Mouse (Mus musculus) stomach, embryonic 15.5 days (tissue): ENCODE results near the gene Ctrb1. TPM values are rescaled to one million over a fixed set of nuclear protein-coding genes. Genes with fewer than 3 reads are reported as not detected.

Source experiments
- ATAC-seq: fragments of 200-750 bp; cut with Nextera tagmentation; 2 replicates; pipeline ENCODE4 v1.8.0; 2017; ENCODE audit warnings: low read depth, moderate number of reproducible peaks, moderate TSS enrichment; ENCODE audit not compliant: insufficient read depth, low FRiP score
- H3K27ac ChIP-seq: fragments of 300-500 bp; sonication (generic); 2 replicates; pipeline ENCODE4 v1.5.1; 2015; ENCODE audit warnings: mild to moderate bottlenecking, inconsistent platforms
- H3K27me3 ChIP-seq: fragments of 300-500 bp; sonication (generic); replicated peaks from 2 replicates; pipeline ENCODE4 v1.6.1; 2015; ENCODE audit warnings: inconsistent platforms
- H3K36me3 ChIP-seq: fragments of 300-500 bp; sonication (generic); 2 replicates; pipeline ENCODE4 v1.6.1; 2015; ENCODE audit warnings: inconsistent platforms
- H3K4me1 ChIP-seq: fragments of 300-500 bp; sonication (generic); 2 replicates; pipeline ENCODE4 v1.6.1; 2015; ENCODE audit warnings: inconsistent platforms
- H3K4me2 ChIP-seq: fragments of 300-500 bp; sonication (generic); 2 replicates; pipeline ENCODE4 v1.6.1; 2015; ENCODE audit warnings: mild to moderate bottlenecking, inconsistent platforms
- H3K4me3 ChIP-seq: fragments of 300-500 bp; sonication (generic); replicated peaks from 2 replicates; pipeline ENCODE4 v1.5.1; 2015; ENCODE audit warnings: inconsistent platforms
- H3K9ac ChIP-seq: fragments of 300-500 bp; sonication (generic); 2 replicates; pipeline ENCODE4 v1.6.1; 2015; ENCODE audit warnings: inconsistent platforms
- H3K9me3 ChIP-seq: fragments of 300-500 bp; sonication (generic); 2 replicates; pipeline ENCODE4 v1.6.1; 2016; ENCODE audit warnings: inconsistent platforms
- WGBS: fragments of 180-500 bp; shearing (Covaris S2); methylation state at CpG from one replicate; pipeline ENCODE4 v1.1.7; 2015; 5-methylcytosine and 5-hydroxymethylcytosine counted together
- polyA plus RNA-seq: library from polyadenylated mRNA; unstranded; fragments of >200 nt; fragmentation: Nextera tagmentation; extraction: Ambion mirVana; gene quantifications from 2 replicates; pipeline ENCODE4 v1.2.1, GENCODE M21; 2015

Gene Ctrb1
- 3,283 and 4,119 TPM in 2 replicates for polyA plus RNA-seq

- Histone ChIP-seq H3K27ac (no peak within 1 kb of the TSS), H3K4me1 (no peaks in the 10 kb centered on the region), H3K27me3 (no peaks in the 10 kb centered on the region), H3K9me3 (no peaks in the 10 kb centered on the region), H3K36me3 (no peaks in the 10 kb centered on the region), H3K9ac (no peak within 1 kb of the TSS), H3K4me2 (no peak within 1 kb of the TSS), H3K4me3 (no peak within 1 kb of the TSS)
- WGBS = 90% methylated on average over 2 of the region's 2 CpGs
- ATAC-seq = peak; percentile 28; the same call in 1 of the 2 replicates
Measured at GRCm38 (mm10) chr8:111690960-111691445, at the start of gene Ctrb1. TSS of gene Ctrb1 (minus strand) at chr8:111691010.

GRCm38 (mm10) chr8:111740301-111740711, 49.5 kb upstream of the Ctrb1 start:
- Histone ChIP-seq H3K4me1 (peaks cover 73% of the 10 kb centered on the region), H3K4me2 (0 out of 2 replicates have a peak overlapping the region, but pooled peaks have one; percentile 5), H3K27ac (peak overlapping the region; percentile 37; the same call in 1 of the 2 replicates), H3K9me3 (no peaks in the 10 kb centered on the region), H3K4me3 (no peak overlapping the region), H3K27me3 (no peaks in the 10 kb centered on the region), H3K36me3 (no peaks in the 10 kb centered on the region), H3K9ac (no peak overlapping the region)
- WGBS = 64% methylated on average over 7 of the region's 7 CpGs
- no peak for ATAC-seq

- ATAC-seq = no peak
- no peaks in the 10 kb centered on the region for H3K36me3 ChIP-seq
- no peaks in the 10 kb centered on the region for H3K27me3 ChIP-seq
- H3K9ac ChIP-seq = 0 out of 2 replicates have a peak overlapping the region, but pooled peaks have one; percentile 7
- H3K9me3 ChIP-seq = no peaks in the 10 kb centered on the region
- WGBS = 46% methylated on average over 7 of the region's 7 CpGs
- H3K4me1 ChIP-seq = peaks cover 75% of the 10 kb centered on the region
- 0 out of 2 replicates have a peak overlapping the region, but pooled peaks have one; percentile 5 for H3K4me2 ChIP-seq
- H3K4me3 ChIP-seq = no peak overlapping the region
- H3K27ac ChIP-seq = no peak overlapping the region
Measured at GRCm38 (mm10) chr8:111739604-111740003, 48.8 kb upstream of the Ctrb1 start.

GRCm38 (mm10) chr8:111738867-111739266, 48.1 kb upstream of the Ctrb1 start:
- no peaks in the 10 kb centered on the region for H3K9me3 ChIP-seq
- H3K9ac ChIP-seq = no peak overlapping the region
- 65% methylated on average over 6 of the region's 6 CpGs for WGBS
- H3K4me1 ChIP-seq = peaks cover 75% of the 10 kb centered on the region
- no peak overlapping the region for H3K27ac ChIP-seq
- ATAC-seq = no peak
- no peaks in the 10 kb centered on the region for H3K36me3 ChIP-seq
- no peaks in the 10 kb centered on the region for H3K27me3 ChIP-seq
- no peak overlapping the region for H3K4me3 ChIP-seq
- H3K4me2 ChIP-seq = no peak overlapping the region

- Histone ChIP-seq H3K9me3 (no peaks in the 10 kb centered on the region), H3K27me3 (no peaks in the 10 kb centered on the region), H3K4me2 (no peak overlapping the region), H3K4me1 (peaks cover 80% of the 10 kb centered on the region), H3K9ac (no peak overlapping the region), H3K27ac (peak overlapping the region; percentile 55), H3K36me3 (no peaks in the 10 kb centered on the region), H3K4me3 (no peak overlapping the region)
- WGBS = 37% methylated on average over 7 of the region's 7 CpGs
- ATAC-seq = no peak
Measured at GRCm38 (mm10) chr8:111736321-111736720, 45.5 kb upstream of the Ctrb1 start.

- no peaks in the 10 kb centered on the region for H3K27me3 ChIP-seq
- H3K4me2 ChIP-seq = no peak overlapping the region
- 73% methylated on average over 4 of the region's 4 CpGs for WGBS
- H3K4me3 ChIP-seq = no peak overlapping the region
- no peaks in the 10 kb centered on the region for H3K9me3 ChIP-seq
- peak overlapping the region; percentile 55 for H3K27ac ChIP-seq
- H3K4me1 ChIP-seq = peaks cover 80% of the 10 kb centered on the region
- no peaks in the 10 kb centered on the region for H3K36me3 ChIP-seq
- ATAC-seq = no peak
- H3K9ac ChIP-seq = no peak overlapping the region
Measured at GRCm38 (mm10) chr8:111735791-111736190, 45.0 kb upstream of the Ctrb1 start.

- Histone ChIP-seq H3K4me2 (0 out of 2 replicates have a peak overlapping the region, but pooled peaks have one; percentile 1), H3K9ac (no peak overlapping the region), H3K4me3 (no peak overlapping the region), H3K27me3 (no peaks in the 10 kb centered on the region), H3K4me1 (peaks cover 80% of the 10 kb centered on the region), H3K27ac (peak overlapping the region; percentile 55), H3K36me3 (no peaks in the 10 kb centered on the region), H3K9me3 (no peaks in the 10 kb centered on the region)
- no peak for ATAC-seq
- 53% methylated on average over 8 of the region's 8 CpGs for WGBS
Measured at GRCm38 (mm10) chr8:111735335-111735761, 44.5 kb upstream of the Ctrb1 start.

- Histone ChIP-seq H3K27ac (peak overlapping the region; percentile 92), H3K4me1 (peaks cover 80% of the 10 kb centered on the region), H3K27me3 (no peaks in the 10 kb centered on the region), H3K36me3 (no peaks in the 10 kb centered on the region), H3K4me2 (no peak overlapping the region), H3K9ac (no peak overlapping the region), H3K4me3 (no peak overlapping the region), H3K9me3 (no peaks in the 10 kb centered on the region)
- WGBS = 50% methylated on average over 6 of the region's 6 CpGs
- no peak for ATAC-seq
Measured at GRCm38 (mm10) chr8:111734244-111734960, 43.6 kb upstream of the Ctrb1 start.

GRCm38 (mm10) chr8:111733581-111734243, 42.9 kb upstream of the Ctrb1 start:
- no peak for ATAC-seq
- H3K9me3 ChIP-seq = no peaks in the 10 kb centered on the region
- H3K27ac ChIP-seq = peak overlapping the region; percentile 92
- WGBS = 20% methylated on average over 5 of the region's 5 CpGs
- H3K27me3 ChIP-seq = no peaks in the 10 kb centered on the region
- H3K4me3 ChIP-seq = no peak overlapping the region
- no peaks in the 10 kb centered on the region for H3K36me3 ChIP-seq
- no peak overlapping the region for H3K9ac ChIP-seq
- peaks cover 79% of the 10 kb centered on the region for H3K4me1 ChIP-seq
- no peak overlapping the region for H3K4me2 ChIP-seq

- H3K27ac ChIP-seq = peak overlapping the region; percentile 92
- no peaks in the 10 kb centered on the region for H3K27me3 ChIP-seq
- H3K4me1 ChIP-seq = peaks cover 86% of the 10 kb centered on the region
- peak; percentile 5 for ATAC-seq
- no peaks in the 10 kb centered on the region for H3K9me3 ChIP-seq
- H3K4me3 ChIP-seq = peak overlapping the region; percentile 74
- H3K9ac ChIP-seq = no peak overlapping the region
- no peaks in the 10 kb centered on the region for H3K36me3 ChIP-seq
- H3K4me2 ChIP-seq = peak overlapping the region; percentile 81
- WGBS = 19% methylated on average over 10 of the region's 10 CpGs
Measured at GRCm38 (mm10) chr8:111732406-111733085, 41.7 kb upstream of the Ctrb1 start.

GRCm38 (mm10) chr8:111732004-111732403, 41.2 kb upstream of the Ctrb1 start:
- peaks cover 86% of the 10 kb centered on the region for H3K4me1 ChIP-seq
- peak overlapping the region; percentile 75 for H3K9ac ChIP-seq
- H3K4me3 ChIP-seq = peak overlapping the region; percentile 74
- no peaks in the 10 kb centered on the region for H3K27me3 ChIP-seq
- under 1% methylated on average over 25 of the region's 41 CpGs for WGBS
- no peaks in the 10 kb centered on the region for H3K9me3 ChIP-seq
- no peaks in the 10 kb centered on the region for H3K36me3 ChIP-seq
- H3K4me2 ChIP-seq = peak overlapping the region; percentile 81
- peak; percentile 90 for ATAC-seq
- H3K27ac ChIP-seq = peak overlapping the region; percentile 92
